Mouse (Mus musculus) kidney, postnatal 0 days (tissue): ENCODE results near the gene Itpk1. TPM values are rescaled to one million over a fixed set of nuclear protein-coding genes. Genes with fewer than 3 reads are reported as not detected.

Source experiments
- ATAC-seq: fragments of 200-750 bp; cut with Nextera tagmentation; replicated peaks from 2 replicates; pipeline ENCODE4 v1.8.0; 2017; ENCODE audit warnings: low read depth, moderate number of reproducible peaks, moderate TSS enrichment, moderate library complexity; ENCODE audit not compliant: low FRiP score
- DNase-seq: peaks from one replicate; pipeline ENCODE4 v3.0.0-alpha.2; 2016; ENCODE audit warnings: low spot score
- H3K27ac ChIP-seq: fragments of 300-500 bp; sonication (generic); 2 replicates; pipeline ENCODE4 v1.5.1; 2014; ENCODE audit warnings: mild to moderate bottlenecking
- H3K27me3 ChIP-seq: fragments of 300-500 bp; sonication (generic); 2 replicates; pipeline ENCODE4 v1.6.1; 2014; ENCODE audit warnings: low read length, mixed read lengths; ENCODE audit not compliant: insufficient read depth
- H3K36me3 ChIP-seq: fragments of 300-500 bp; sonication (generic); 2 replicates; pipeline ENCODE4 v1.6.1; 2014; ENCODE audit warnings: low read length, mixed read lengths; ENCODE audit not compliant: insufficient read depth
- H3K4me1 ChIP-seq: fragments of 300-500 bp; sonication (generic); replicated peaks from 2 replicates; pipeline ENCODE4 v1.6.1; 2014; ENCODE audit warnings: antibody characterized with exemption, low read length, mixed read lengths; ENCODE audit not compliant: insufficient read depth
- H3K4me2 ChIP-seq: fragments of 300-500 bp; sonication (generic); 2 replicates; pipeline ENCODE4 v1.6.1; 2014; ENCODE audit warnings: mild to moderate bottlenecking, low read length, moderate library complexity, mixed read lengths
- H3K4me3 ChIP-seq: fragments of 300-500 bp; sonication (generic); replicated peaks from 2 replicates; pipeline ENCODE4 v1.5.1; 2014; ENCODE audit warnings: low read depth, low read length
- H3K9ac ChIP-seq: fragments of 300-500 bp; sonication (generic); 2 replicates; pipeline ENCODE4 v1.6.1; 2014; ENCODE audit warnings: low read depth, low read length
- H3K9me3 ChIP-seq: fragments of 300-500 bp; sonication (generic); replicated peaks from 2 replicates; pipeline ENCODE4 v1.6.1; 2016; ENCODE audit warnings: low read length, inconsistent platforms, mixed read lengths
- CTCF ChIP-seq: IDR thresholded peaks from 2 replicates; pipeline ENCODE4 v1.5.1; 2016; ENCODE audit warnings: antibody characterized with exemption, low read depth, mild to moderate bottlenecking, moderate library complexity
- WGBS: fragments of 180-500 bp; shearing (Covaris S2); extraction: QIAGEN DNeasy Blood & Tissue Kit; methylation state at CpG from one replicate; pipeline ENCODE4 v1.1.7; 2014; 5-methylcytosine and 5-hydroxymethylcytosine counted together
- polyA plus RNA-seq: library from polyadenylated mRNA; unstranded; fragments of >200 nt; fragmentation: Nextera tagmentation; extraction: Ambion mirVana; gene quantifications from 2 replicates; pipeline ENCODE4 v1.2.1, GENCODE M21; 2015

Gene Itpk1
- polyA plus RNA-seq, 1 experiment from 2014 or later = 16.1 TPM

- no peak overlapping the region for H3K4me2 ChIP-seq
- ATAC-seq (no peak), DNase-seq (no peak)
- no peaks in the 10 kb centered on the region for H3K4me1 ChIP-seq
- no peak overlapping the region for H3K4me3 ChIP-seq
- no peaks in the 10 kb centered on the region for H3K27me3 ChIP-seq
- no peaks in the 10 kb centered on the region for H3K9me3 ChIP-seq
- no peak overlapping the region for H3K27ac ChIP-seq
- H3K36me3 ChIP-seq = no peaks in the 10 kb centered on the region
- 92% methylated on average over 7 of the region's 7 CpGs for WGBS
- TF ChIP-seq CTCF = no peak
- no peak overlapping the region for H3K9ac ChIP-seq
Observed at GRCm38 (mm10) chr12:102541168-102541567, 163.6 kb downstream of the Itpk1 start.

DNA sequence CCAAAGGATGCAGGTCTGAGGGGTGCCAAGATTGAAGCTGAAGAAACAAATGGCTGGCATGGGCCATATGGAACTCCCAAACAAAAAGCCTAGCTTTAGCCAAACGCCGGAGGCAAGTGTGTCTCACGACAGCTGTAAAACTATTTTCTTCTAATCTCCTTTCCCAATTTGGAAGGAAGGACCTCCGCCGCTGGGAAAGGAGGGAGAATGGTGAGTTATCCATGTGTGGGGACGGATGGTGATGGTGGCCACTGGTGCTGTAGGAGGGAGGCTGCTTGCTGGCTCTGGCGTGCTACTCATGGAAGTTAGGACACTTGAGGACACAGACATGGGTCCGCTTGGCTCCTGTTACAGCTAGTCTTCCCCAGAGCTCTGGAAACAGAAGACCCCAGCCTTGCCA, 164.5 kb downstream of the Itpk1 start:
- Histone ChIP-seq H3K4me2 (no peak overlapping the region), H3K36me3 (no peaks in the 10 kb centered on the region), H3K27ac (no peak overlapping the region), H3K9me3 (no peaks in the 10 kb centered on the region), H3K4me3 (no peak overlapping the region), H3K4me1 (no peaks in the 10 kb centered on the region), H3K9ac (no peak overlapping the region), H3K27me3 (no peaks in the 10 kb centered on the region)
- ATAC-seq = no peak
- DNase-seq = no peak
- WGBS = 19% methylated on average over 8 of the region's 8 CpGs
- TF ChIP-seq CTCF = no peak

- Histone ChIP-seq H3K4me3 (no peak overlapping the region), H3K4me2 (no peak overlapping the region), H3K4me1 (no peaks in the 10 kb centered on the region), H3K36me3 (no peaks in the 10 kb centered on the region), H3K27ac (peak overlapping the region; percentile 20; the same call in 1 of the 2 replicates), H3K27me3 (no peaks in the 10 kb centered on the region), H3K9ac (no peak overlapping the region), H3K9me3 (no peaks in the 10 kb centered on the region)
- peak; percentile 58 for DNase-seq
- 35% methylated on average over 1 of the region's 1 CpGs for WGBS
- no peak for TF ChIP-seq CTCF
- 0 out of 2 replicates have a peak, but pooled peaks have one; percentile 59 for ATAC-seq
Observed at GRCm38 (mm10) chr12:102535796-102536195, 168.9 kb downstream of the Itpk1 start.

DNA sequence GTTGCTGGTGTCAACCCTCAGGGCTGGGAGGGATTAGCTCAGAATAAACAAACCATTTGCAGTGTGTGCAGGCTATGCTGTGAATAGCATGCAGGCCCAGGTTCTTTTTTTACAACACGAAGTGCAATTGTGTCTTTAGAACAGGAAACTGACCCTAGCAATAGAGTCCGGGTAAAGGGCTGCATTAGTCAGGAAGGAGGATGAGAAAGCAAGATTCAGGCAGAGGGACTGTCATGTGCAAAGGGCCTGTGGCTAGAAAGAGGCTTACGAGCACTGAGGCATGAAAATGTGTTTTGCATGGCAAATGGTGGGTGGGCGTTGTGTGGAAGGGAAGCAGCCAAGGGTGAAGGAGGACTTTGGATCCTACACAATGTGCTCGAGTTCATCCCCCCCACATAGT, 176.7 kb downstream of the Itpk1 start:
- TF ChIP-seq CTCF = no peak

GRCm38 (mm10) chr12:102524760-102525159, 180.0 kb downstream of the Itpk1 start:
- ATAC-seq = no peak

More for the DNA sequence above, 176.7 kb downstream of the Itpk1 start:
- no peak overlapping the region for H3K4me3 ChIP-seq
- H3K9me3 ChIP-seq = no peaks in the 10 kb centered on the region
- H3K4me2 ChIP-seq = no peak overlapping the region
- no peaks in the 10 kb centered on the region for H3K36me3 ChIP-seq
- H3K9ac ChIP-seq = no peak overlapping the region
- DNase-seq (no peak), ATAC-seq (no peak)
- no peak overlapping the region for H3K27ac ChIP-seq
- H3K4me1 ChIP-seq = no peaks in the 10 kb centered on the region
- no peaks in the 10 kb centered on the region for H3K27me3 ChIP-seq
- 70% methylated on average over 5 of the region's 5 CpGs for WGBS

DNA sequence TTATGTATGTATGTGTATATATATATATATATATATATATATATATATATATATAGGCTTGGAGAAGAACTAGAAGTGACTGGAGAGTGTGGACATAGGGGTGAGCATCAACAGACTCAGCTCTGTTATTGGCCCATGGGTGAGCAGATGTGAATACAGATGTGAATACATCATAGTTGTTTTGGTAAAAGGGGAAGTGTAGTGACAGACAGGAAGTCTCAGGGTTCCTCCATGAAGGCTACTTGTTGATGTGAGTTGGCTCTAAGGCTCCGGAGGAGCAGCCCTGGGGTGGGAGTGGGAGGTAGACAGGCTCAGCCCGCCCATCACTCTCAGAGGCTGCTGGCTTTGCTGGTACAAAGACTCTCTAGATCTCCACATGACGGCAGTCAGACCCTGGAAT, 180.5 kb downstream of the Itpk1 start:
- ATAC-seq (no peak), DNase-seq (no peak)
- H3K9ac ChIP-seq = no peak overlapping the region
- H3K36me3 ChIP-seq = no peaks in the 10 kb centered on the region
- TF ChIP-seq CTCF = no peak
- H3K9me3 ChIP-seq = no peaks in the 10 kb centered on the region
- H3K27ac ChIP-seq = no peak overlapping the region
- H3K4me3 ChIP-seq = no peak overlapping the region
- 44% methylated on average over 3 of the region's 3 CpGs for WGBS
- H3K4me2 ChIP-seq = no peak overlapping the region
- no peaks in the 10 kb centered on the region for H3K27me3 ChIP-seq
- no peaks in the 10 kb centered on the region for H3K4me1 ChIP-seq

More at GRCm38 (mm10) chr12:102524760-102525159, 180.0 kb downstream of the Itpk1 start:
- no peaks in the 10 kb centered on the region for H3K36me3 ChIP-seq
- no peaks in the 10 kb centered on the region for H3K9me3 ChIP-seq
- peak; percentile 81 for DNase-seq
- 20% methylated on average over 6 of the region's 6 CpGs for WGBS
- no peak overlapping the region for H3K9ac ChIP-seq
- peak; percentile 68 for TF ChIP-seq CTCF
- no peak overlapping the region for H3K27ac ChIP-seq
- H3K4me1 ChIP-seq = no peaks in the 10 kb centered on the region
- H3K27me3 ChIP-seq = no peaks in the 10 kb centered on the region
- no peak overlapping the region for H3K4me2 ChIP-seq
- H3K4me3 ChIP-seq = no peak overlapping the region

DNA sequence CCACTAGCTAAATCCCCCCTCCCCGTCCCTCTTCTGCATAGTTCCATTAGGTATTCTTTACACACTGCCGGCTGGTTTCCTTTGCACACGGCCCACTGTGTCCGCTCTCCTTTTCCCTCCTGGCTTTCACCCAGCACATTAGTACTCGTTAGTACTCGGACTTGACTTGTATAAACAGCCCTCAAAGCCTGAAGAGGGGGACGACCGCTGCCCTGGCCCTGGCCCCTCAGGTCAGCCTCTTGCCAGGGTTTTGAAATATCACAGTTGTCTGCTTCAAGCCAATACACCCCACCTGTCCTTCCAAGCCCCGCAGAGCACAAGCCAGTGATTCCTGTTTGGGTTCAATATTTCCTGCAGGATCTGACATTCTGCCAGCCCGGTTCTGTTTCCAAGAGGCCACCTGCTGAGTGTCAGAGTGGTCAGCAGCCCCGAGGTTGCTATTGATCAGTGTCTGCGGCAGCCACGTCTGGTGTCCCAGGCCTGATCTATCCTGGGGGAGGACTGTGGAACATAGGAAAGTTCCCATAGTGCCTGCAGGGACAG, 182.9 kb downstream of the Itpk1 start:
- H3K4me1 ChIP-seq = no peaks in the 10 kb centered on the region
- DNase-seq (peak; percentile 30), ATAC-seq (no peak)
- no peak overlapping the region for H3K4me2 ChIP-seq
- no peaks in the 10 kb centered on the region for H3K9me3 ChIP-seq
- no peak for TF ChIP-seq CTCF
- no peak overlapping the region for H3K27ac ChIP-seq
- H3K36me3 ChIP-seq = no peaks in the 10 kb centered on the region
- H3K27me3 ChIP-seq = no peaks in the 10 kb centered on the region
- WGBS = 17% methylated on average over 13 of the region's 13 CpGs
- H3K9ac ChIP-seq = no peak overlapping the region
- no peak overlapping the region for H3K4me3 ChIP-seq
